Mouse (Mus musculus) retina, adult 2 months (tissue): ENCODE measurements around the gene B3galt4.

Experiments
- DNase-seq: peaks from one replicate; pipeline ENCODE4 v3.0.0-alpha.2; 2012; ENCODE audit warnings: low read depth, low spot score

The B3galt4 gene

DNA sequence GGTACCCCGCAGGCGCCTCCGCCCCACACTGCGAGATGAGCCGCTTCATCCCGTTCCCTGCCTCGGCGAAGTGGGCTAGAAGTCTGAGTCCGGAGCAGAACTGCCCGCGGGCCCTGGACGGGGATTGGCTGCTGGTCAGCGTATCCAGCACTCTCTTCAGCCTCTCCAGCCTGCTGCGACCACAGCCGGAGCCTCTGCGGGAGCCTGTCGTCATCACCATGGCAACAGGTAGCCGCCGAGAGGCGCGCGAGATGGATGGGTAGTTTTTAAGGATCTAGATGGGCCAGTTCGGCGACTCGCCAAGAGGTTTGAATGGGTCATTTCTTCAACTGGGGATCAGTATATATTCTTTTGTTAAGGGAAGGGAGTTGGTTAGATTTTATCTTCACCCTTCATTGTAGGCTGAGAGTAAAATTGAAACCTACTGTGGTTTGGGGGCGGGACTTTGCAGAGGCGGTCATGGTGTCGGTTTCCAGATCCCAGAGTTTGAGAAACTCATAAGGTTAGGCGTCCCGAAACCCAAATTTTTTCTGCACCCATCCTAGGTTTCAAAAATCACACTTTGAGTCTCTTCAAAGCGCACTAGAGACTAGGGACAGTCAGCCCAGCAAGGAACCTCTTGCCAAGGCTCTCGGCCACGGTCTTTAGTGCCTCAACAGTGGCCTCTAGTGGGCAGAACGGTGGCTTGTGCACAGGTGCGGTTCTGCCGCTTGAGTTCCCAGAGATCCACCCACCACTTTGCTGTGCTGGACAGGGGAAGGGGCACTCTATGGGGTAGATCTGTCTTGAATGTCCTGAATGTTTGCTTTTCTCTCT lies 30.8 kb downstream of the B3galt4 start:
- DNase-seq: no peak

DNA sequence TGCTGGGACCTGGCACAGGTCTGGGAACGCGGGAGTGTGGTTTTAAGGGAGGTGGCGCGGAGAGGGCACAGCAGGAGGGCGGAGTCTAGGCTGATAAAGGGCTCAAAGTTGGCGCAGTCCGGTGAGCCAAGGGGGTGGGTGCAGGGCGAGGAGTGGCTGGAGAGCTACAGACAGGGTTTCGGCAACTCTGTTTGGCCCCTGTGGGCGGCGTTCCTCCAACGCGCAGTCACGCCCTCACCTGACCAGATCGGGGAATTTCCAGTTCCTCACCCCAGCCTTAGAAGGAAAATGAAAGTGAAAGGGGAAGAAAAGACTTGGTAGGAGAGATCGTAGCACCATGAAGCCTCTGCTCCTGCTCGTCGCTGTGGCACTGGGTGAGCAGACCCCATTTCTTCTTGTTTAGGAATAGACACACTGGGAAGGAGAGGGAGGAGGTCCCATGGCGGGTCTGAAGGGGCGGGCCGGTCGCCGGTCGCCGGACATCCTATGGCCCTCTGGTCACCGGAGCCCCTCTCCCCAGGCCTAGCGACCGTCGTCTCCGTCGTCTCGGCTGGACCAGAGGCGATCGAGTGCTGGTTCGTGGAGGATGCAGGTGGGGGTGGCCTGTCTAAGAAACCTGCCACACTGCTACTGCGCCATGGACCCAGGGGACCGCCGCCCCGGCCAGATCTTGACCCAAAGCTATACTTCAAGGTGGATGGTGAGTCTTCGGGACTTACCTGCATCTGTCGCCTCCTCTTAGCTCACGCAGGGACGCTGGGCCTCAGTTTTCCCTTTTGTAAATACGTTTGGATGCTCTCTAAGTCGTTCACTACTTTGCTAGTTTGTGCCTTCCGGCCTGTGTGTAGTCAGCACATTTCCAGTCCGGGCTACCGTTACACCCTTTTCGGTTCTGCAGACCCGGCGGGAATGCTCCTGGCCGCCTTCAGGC lies 31.7 kb downstream of the B3galt4 start:
- no peak for DNase-seq

- DNase-seq: no peak
These were observed 32.7 kb downstream of the B3galt4 start for GRCm38 (mm10) chr17:33918293-33919203.

DNA sequence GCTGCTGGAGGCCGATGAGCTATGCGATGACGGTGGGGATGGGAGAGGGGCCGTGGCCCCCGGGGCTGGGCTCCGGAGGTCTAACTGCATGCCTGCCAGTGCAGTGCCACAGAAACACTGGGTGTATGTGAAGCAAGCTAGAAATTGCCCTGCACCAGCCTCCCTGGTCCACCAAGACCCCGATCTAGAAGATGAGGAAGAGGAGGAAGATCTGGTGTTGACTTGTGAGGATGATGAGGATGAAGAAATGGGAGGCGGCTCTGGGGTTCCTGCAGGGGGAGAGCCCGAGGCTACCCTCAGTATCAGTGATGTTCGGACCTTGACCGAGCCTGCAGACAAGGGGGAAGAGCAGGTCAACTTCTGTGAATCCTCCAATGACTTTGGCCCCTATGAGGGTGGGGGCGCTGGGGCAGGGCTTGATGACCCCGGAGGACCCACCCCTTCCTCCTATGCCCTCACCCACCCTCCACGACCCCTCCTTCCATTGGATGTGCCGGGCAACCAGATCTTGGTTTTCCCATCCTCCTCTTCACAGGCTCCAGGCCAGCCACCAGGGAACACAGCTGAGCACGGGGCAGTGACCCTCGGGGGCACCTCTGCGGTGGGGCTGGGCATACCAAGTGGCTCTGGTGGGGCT lies 33.5 kb downstream of the B3galt4 start:
- DNase-seq: no peak

DNA sequence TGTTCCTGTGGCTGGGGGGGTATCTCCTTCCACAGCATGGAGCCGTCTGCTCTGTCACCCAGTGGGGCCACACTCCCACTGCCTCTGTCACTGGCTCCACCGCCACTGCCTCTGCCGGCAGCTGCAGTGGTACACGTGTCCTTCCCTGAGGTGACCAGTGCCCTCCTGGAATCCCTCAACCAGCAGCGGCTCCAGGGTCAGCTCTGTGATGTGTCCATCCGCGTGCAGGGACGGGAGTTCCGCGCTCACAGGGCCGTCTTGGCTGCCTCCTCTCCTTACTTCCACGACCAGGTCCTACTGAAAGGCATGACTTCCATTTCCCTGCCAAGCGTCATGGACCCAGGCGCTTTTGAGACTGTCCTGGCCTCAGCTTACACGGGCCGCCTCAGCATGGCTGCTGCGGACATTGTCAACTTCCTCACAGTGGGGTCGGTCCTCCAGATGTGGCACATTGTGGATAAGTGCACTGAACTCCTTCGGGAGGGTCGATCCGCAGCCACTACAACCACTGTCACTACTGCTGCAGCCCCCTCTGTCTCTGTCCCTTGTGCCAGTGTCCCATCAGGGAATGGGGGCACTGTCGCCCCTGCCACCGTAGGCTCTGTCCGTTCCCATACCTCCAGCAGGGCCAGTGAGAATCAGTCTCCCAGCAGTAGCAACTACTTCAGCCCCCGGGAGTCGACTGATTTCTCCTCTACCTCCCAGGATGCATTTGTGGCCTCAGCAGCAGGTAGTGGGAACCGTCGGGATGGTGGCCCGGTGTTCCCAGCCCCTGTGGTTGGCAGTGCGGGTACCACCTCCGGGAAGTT lies 34.2 kb downstream of the B3galt4 start:
- DNase-seq: no peak

DNA sequence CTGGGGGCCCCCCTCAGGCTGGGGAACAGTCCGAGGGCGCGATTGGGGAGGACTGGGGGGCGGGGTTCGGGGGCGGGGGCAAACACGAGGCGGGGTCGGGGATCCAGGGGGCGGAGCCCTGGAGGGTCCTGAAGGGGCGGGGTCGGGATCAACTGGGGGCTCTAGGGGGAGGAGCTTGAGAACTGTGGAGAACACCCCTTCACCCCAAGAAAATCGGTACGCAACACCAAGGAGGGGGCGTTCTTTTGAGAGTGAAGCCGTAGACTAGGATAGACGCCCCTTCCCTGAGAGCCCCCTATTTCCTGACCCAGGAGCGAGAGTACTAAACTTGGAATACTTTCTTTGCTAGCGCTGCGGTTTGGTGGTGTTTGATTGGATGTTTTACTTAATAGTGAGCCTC lies 35.0 kb downstream of the B3galt4 start:
- DNase-seq: no peak

GRCm38 (mm10) chr17:33915671-33916250 lies 35.5 kb downstream of the B3galt4 start, which contains the start of the genes Tapbp and Zbtb22:
Gene Tapbp (plus strand): TSS chr17:33915899.
Gene Zbtb22 (plus strand): TSS chr17:33915904.
- DNase-seq: peak; percentile 98

DNA sequence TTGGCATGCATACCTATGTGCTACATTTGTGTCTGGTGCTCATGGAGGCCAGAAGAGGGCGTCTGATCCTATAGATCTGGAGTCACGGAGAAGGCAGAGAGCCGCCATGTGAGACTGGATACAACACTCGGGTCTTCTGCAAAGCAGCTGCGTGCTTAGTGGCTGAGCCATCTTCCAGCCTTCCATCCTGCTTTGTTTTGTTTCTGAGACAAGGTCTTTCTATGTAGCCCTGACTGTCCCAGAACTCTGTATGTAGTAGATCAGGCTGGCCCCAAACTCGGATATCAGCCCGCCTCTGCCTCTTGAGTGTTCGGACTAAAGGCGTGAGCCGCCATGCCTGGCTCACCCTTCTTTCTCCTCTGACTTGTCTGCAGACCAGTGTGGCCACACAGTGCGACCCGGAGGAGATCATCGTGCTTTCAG lies 36.3 kb downstream of the B3galt4 start:
- no peak for DNase-seq

- no peak for DNase-seq
These were observed 37.4 kb downstream of the B3galt4 start for GRCm38 (mm10) chr17:33913905-33914304.

DNA sequence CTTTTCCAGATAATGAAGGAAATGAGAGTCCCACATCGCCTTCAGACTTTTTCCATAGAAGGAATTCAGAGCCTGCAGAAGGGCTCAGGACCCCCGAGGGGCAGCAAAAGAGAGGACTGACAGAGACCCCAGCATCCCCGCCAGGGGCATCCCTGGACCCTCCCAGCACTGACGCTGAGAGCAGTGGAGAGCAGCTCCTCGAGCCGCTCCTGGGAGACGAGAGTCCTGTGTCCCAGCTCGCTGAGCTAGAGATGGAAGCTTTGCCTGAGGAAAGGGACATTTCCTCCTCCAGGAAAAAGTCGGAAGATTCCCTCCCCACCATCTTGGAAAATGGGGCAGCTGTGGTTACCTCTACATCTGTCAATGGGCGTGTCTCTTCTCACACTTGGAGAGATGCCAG lies 38.0 kb downstream of the B3galt4 start:
- DNase-seq: no peak

DNA sequence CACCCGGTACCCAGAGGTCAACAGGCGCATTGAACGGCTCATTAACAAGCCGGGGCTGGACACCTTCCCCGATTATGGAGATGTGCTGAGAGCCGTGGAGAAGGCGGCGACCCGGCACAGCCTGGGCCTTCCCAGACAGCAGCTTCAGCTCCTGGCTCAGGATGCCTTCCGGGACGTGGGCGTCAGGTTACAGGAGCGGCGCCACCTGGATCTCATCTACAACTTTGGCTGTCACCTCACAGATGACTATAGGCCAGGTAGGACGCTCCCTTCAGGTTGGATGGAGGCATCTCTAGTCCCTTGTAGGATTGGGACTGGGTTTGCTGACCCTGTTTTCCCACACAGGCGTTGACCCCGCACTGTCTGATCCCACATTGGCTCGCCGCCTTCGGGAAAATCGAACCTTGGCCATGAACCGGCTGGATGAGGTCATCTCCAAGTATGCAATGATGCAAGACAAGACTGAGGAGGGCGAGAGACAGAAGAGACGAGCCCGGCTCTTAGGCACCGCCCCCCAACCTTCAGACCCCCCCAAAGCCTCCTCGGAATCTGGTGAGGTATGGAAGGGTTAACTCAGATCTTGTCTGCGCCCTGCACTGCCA lies 39.4 kb downstream of the B3galt4 start:
- DNase-seq: no peak

GRCm38 (mm10) chr17:33911052-33911812 lies 40.1 kb downstream of the B3galt4 start:
- no peak for DNase-seq

DNA sequence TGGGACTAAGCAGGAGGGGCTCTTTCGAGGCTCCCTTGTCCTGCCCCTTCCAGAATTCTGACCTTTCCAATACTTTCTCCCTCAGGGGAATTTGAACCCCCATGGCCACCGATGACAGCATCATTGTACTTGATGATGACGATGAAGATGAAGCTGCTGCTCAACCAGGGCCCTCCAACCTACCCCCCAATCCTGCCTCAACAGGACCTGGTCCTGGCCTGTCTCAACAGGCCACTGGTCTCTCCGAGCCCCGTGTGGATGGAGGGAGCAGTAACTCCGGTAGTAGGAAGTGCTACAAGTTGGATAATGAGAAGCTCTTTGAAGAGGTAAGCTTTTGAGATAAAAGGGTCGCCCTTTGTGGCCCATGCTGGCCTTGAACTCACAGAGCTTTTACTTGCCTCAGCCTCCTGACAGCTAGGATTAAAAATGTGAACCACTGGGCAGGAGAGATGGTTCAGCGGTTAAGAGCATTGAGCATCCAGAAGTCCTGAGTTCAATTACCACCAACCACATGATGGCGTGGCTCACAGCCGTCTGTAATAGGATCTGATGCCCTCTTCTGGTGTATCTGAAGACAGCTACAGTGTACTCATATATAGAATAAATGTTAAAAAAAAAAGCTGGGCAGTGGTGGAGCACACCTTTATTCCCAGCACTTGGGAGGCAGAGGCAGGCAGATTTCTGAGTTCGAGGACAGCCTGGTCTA lies 40.8 kb downstream of the B3galt4 start:
- no peak for DNase-seq

GRCm38 (mm10) chr17:33909869-33910250 lies 41.4 kb downstream of the B3galt4 start:
- DNase-seq: no peak

GRCm38 (mm10) chr17:33909077-33909868 lies 42.0 kb downstream of the B3galt4 start, which contains the start of gene Daxx:
Gene Daxx (plus strand): TSS chr17:33909414.
- peak; percentile 94 for DNase-seq

- no peak for DNase-seq
These were observed 42.8 kb downstream of the B3galt4 start for GRCm38 (mm10) chr17:33908331-33909076.
